Mouse (Mus musculus): ENCODE results near the gene Cpsf6. TPM values are rescaled to one million over a fixed set of nuclear protein-coding genes. Genes with fewer than 3 reads are reported as not detected.
"Not testable (repeated sequence)": the region's sequence is repeated elsewhere in the genome, so short reads cannot be mapped to it uniquely, and the experiment has no call there.

Cpsf6 gene
- total RNA-seq, 2 experiments from 2014 or later = 107 to 114 TPM

DNA sequence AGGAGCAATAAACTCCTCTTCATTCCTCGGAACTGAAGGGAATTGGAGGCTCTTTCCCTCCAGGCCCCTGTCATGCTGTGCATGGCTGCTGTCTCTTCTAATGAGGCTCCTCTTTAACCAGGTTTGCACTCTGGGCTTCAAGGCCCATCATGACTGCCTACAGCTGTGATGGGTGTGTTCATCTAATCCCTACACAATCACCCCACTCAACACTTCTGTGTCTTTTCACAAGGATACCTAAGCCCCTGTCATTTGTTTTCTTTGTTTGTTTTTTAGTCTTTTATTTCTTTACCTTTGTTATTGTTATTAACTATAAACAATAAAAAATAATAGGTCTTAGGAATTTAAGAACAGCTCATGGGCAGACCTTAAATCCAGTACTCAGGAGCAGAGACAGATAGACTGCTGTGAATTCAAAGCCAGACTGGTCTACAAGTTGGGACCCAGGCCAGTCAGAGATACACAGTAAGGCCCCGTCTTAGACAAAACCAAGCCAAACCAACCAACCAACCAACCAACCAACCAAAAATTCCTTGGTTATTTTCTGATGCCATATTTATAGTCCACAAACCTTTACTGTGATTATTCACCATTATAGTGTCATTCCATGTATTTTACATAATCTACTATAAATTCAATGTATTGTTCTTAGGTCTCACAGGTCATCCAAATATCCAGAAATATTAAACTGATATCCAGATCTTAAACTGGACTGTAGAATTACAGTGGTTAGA lies 9.0 kb upstream of the Cpsf6 start:
- no peak for DNase-seq (ENCODE audit: low spot score in 2 of 2)

DNA sequence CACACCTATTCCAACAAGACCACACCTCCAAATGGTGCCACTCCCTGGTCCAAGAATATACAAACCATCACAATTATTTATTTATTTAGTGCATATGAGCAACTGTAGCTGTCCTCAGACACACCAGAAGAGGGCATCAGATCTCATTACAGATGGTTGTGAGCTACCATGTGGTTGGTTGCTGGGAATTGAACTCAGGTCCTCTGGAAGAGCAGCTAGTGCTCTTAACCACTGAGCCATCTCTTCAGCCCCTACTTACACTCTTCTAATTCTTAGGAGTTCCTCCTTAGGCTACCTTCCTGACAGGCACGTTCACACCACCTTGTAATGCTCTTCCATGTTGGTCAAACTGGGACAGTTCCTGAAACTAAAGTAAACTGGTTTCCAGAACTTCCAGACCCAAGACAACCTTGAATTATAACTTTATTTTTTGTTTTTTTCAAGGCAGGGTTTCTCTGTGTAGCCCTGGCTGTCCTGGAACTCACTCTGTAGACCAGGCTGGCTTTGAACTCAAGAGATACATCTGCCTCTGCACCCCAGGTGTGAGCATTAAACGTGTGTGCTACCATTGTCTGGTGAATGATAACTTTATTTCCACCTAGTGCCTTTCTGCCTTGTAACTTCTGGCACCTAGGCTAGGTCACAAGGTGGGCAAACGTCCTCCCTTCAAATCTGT lies 8.3 kb upstream of the Cpsf6 start:
- DNase-seq (ENCODE audit: low spot score in 2 of 2) = not testable (repeated sequence)

DNA sequence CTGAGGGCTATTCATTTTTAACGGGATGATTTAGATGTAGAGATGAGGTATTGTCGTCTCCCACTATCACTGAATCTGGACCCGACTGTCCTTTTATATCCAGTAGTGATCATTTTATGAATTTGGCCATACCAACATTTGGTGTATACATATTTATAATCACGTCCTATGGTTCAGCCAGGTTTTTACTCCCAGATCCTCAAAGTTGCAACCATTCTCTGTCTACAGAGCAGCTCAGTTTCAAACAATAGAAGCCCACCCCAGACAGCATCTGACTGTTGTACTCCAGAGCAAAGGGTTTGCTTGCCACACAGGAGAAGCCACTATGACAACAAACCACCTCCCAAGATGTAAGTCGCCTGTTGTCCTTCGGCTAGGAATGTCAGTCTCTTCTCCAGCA lies 7.2 kb upstream of the Cpsf6 start:
- DNase-seq (ENCODE audit: low spot score in 2 of 2) = no peak

DNA sequence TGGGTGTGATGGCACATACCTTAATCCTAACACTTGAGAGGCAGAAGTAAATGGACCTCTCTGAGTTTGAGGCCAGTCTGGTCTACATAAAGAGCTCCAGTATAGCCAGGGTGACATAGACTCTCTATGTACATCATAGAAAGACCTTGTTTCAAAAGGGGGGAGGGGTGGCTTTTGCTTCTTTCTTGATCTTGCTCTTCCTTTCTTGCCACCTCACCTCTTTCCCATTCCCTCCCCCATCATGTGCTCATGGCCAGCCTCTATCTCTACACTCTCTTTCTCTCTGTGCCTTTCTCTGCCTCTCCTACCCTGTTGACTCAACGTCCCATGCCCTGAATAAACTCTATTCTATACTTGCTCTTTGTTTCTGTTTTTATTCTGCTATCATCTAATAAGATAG lies 6.4 kb upstream of the Cpsf6 start:
- DNase-seq (ENCODE audit: low spot score in 2 of 2) = no peak

DNA sequence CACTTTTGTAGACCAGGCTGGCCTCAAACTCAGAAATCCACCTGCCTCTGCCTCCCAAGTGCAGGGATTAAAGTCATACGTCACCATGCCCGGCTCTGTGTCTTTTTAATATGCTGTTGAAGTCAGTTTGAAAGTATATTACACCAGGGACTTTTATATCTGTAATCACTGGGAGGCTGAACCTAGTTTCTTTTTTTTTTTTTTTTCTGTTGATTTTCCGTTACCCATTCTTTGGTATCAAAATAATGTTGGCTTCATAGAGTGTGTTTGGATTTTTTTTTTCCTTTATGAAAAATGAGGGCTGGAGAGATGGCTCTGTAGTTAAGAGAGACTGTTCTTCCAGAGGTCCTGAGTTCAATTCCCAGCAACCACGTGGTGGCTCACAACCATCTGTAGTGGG lies 5.6 kb upstream of the Cpsf6 start:
- no peak for DNase-seq (ENCODE audit: low spot score in 2 of 2)

DNA sequence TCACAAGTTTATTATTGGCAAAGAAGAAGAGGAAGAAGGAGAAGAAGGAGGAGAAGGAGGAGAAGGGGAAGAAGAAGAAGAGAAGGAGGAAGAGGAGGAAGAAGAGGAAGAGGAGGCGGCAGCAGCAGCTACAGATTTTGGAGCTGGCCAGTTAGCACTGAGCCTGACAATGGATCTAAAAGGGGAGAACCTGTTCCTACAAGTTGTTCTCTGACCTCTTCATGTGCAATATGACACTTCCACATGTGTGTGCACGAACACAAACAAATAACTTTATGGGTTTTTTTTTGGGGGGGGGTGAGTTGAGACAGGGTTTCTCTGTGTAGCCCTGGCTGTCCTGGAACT lies 5.2 kb upstream of the Cpsf6 start:
- DNase-seq (ENCODE audit: low spot score in 2 of 2) = no peak

DNA sequence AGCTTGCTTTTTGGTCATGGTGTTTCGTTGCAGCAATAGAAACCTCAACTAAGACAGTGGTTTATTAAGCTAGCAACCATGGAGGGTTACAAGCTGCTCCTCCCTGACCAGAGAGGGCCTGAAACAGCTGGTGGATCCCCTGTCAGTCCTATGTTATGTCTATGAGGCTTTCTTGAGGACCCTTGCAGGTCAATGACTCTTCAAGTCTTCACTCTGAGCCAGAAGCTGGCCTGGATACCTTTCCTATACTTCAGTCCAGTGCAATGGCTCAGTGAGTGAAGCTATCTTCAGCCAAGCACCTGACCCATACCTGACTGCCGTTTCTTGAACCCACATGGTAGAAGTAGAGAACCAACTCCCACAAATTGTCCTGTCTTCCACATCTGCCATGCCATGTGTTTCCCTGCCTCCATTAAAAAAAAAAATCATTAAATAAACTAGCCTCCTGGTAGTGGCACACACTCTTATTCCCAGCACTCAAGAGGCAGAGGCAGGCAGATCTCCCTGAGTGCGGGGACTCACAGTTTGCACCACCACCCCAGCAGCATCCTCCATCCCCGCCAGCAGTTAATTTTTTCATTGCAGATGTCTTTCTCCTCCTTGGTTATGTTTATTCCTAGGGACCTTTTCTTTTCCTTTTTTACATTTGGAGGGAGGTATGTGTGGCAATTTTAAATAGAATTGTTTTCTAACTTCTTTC lies 4.7 kb upstream of the Cpsf6 start:
- no peak for DNase-seq (ENCODE audit: low spot score in 2 of 2)

DNA sequence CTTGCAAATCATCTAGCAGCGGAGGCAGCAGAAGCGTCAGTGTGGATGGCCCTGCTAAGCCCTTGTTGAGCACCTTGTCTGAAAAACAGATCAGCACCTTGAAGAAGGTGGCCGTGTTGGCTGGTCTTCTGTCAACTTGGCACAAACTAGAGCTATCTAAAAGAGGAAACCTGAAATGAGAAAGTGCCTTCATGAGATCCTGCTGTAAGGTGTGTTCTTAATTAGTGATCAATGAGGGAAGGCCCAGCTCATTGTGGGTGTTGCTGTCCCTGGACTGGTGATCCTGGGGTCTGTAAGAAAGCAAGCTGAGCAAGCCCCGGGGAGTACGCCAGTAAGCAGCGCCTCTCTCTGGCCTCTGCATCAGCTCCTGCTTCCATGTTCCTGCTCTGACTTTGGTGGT lies 4.1 kb upstream of the Cpsf6 start:
- DNase-seq (ENCODE audit: low spot score in 2 of 2) = no peak

DNA sequence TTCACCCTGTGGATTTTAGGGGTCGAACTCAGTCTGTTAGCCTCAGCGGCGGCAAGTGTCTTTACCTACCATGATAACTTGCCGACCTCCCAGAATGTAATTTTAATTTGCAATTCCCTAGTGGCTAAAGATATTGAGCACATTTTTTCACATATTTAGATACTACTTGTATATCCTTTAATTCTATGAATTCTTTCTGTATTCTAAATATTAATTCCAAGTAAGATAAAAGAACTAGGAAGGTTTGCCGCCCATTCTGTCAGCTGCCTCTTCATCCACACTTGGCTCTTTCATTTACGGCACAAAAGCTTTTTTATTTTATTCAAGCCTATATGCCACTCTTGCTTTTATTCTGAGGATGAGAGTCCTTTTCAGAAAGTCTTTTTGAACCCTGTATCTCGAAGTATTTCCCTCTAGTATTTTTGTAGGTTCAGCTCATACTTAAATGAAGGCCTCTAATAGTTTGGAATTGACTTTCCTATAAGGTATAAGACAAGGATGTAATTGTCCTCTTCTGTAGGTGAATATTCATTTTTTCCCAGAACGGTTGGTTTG lies 3.3 kb upstream of the Cpsf6 start:
- DNase-seq (ENCODE audit: low spot score in 2 of 2) = no peak

DNA sequence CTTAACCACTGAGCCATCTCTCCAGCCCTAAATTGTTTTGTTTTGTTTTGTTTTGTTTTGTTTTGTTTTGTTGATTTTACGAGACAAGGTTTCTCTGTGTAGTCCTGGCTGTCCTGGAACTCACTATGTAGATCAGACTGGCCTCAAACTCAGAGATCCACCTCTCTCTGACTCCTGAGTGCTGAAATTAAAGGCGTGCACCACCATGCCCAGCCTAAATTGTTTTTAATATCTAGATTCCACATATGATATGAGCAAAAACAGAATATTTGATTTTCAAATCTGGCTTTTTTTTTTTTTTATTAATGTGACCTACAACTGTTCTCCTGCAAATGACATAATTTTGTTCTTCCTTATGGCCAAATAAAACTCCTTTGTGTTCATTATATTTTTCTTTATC lies 2.3 kb upstream of the Cpsf6 start:
- no peak for DNase-seq (ENCODE audit: low spot score in 2 of 2)

DNA sequence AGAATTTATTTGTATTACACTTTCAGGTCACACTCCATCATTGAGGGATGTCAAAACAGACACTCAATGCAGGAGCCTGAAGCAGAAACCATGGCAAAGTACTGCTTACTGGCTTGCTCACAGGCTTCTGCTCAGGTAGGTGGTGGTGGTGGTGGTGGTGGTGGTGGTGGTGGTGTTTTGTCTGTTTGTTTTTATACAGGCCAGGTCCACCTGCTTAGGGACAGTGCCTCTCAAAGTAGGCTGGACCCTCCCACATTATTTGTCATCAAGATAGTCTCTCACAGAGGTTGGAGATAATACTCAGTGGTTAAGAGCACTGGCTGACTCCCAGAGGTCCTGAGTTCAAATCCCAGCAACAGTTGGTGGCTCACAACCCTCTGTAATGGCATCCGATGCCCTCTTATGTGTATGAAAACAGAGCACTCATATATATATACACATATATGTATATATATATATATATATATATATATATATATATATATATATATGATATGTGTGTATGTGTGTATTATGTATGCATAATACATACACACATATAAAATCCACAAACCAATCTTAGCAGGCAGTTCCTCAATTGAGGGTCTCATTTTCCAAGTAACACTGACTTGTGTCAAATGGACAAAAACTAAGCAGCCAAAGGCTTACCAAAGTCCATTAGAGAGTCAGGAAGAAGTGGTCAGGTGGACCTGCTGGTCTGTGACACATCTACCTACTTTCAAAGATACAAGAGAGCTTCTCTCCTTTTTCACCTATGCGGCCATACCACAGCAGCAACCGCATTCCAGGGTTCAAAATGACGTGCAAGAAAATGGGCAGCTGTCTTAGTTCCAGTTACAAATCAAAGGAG lies 1.1 kb upstream of the Cpsf6 start:
- DNase-seq (ENCODE audit: low spot score in 2 of 2) = no peak

DNA sequence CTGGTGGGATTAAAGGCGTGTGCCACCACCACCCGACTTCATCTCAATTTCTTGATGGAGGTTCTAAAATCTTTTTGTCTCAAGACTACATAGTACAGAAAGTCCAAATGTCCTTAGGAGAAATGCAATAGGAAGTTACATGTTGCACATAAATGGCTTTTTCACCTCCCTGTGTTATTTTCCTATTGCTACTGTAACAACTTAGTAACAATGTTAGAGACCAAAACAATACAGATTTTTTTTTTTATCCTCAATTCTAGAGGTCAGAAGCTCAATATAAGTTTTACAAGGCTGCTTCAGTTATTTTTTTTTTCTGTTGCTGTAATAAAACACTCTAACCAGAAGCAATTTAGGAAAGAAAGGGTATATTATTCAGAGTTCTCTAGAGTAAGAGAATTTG lies 374 bp downstream of the Cpsf6 start:
- DNase-seq (ENCODE audit: low spot score in 2 of 2) = no peak

DNA sequence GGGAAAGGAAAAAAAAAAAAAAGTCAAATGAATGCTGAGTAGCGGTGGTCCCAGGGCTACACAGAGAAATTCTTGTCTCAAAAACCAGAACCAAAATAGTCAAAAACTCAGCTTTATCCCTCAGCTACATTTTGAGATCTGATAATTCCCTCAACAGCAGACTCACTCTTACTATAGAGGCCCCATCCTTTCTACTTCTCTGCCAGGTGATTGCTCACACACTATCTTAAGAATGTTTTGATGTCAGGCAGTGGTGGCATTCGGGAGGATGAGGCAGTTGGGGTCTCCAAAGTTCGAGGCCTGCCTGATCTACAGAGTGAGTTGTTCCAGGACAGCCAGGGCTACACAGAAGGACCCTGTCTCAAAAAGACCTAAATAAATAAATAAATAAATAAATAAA lies 1.2 kb downstream of the Cpsf6 start:
- DNase-seq (ENCODE audit: low spot score in 2 of 2) = no peak

DNA sequence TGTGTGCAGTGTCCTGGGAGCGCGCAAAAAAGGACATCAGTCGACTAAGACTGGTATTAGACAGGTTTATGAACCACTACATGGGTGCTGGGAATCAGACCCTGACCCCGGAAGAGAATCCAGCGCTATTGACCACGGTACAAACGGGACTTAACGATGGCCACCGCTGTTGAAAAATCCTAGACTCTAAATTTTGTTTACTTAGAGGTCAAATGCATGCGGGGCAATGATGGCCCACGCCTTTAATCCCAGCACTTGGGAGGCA lies 1.6 kb downstream of the Cpsf6 start:
- DNase-seq (ENCODE audit: low spot score in 2 of 2) = no peak

DNA sequence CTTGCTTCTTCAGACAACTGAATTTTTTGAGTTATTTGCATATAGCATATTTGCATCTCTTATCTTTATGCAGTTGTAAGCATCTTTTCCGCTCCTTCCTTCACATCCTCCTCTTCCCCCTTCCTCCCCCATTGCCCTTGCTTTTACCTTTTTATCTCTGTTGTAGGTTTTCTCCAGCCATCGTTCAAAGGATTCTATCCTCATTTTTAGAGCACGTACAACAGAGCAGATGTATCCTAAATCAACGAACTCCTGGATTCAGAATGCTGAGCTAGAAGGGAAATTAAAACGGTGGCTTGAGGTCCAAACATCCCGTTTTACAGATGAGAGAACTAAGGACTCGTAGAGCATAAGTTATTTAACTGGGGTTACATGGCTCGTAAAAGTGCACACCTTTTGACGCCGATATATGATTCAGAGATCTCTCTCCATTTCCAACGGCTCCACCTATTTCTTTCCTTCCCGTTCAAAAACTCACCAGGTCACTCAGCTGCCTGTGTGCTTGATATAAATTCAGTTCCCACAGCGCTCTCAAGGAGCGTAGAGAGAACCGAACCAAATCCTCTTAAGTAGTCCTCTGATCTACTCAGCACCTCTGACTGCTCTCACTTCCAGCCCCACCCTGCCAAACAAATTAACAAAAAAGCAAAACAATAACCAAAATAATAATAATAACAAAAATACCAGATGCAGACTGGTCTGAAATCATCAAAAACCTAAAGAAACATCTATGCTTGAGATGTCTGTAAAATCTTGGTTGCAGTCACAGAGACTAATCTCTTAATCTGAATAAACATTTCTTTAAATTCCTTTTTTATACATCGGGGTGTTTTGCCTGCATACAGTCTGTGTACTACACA lies 2.2 kb downstream of the Cpsf6 start:
- DNase-seq (ENCODE audit: low spot score in 2 of 2) = no peak

DNA sequence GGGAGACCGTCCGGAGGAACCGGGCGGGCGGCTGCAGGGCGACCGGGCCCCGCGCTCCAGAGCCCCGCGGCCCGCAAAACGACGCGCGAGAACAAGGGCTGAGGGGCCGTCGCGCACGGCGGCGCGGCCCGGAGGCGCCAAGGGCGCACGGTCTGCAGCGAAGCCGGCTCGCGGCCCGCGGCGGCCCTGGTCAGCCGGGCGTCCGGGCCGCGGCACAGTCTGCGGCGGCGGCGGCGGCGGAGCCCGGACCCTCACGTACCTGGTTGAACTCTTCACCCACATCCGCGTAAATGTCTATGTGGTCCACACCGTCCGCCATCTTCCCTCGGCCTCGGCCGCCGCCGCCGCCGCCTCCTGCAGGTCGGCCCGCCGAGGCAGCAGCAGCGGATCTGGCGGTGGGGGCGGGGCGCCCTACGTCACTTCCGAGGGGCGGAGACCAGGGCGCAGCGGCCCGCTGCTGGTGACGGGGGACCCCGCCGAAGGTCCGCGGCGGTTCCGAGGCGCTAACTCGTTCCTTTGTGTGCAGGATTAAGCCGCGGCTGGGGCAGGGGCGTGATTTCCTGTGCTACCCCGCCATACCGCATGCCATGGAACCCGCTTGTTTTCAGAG lies 3.1 kb downstream of the Cpsf6 start:
- DNase-seq (ENCODE audit: low spot score in 2 of 2) = peak; percentile 93 to 94

DNA sequence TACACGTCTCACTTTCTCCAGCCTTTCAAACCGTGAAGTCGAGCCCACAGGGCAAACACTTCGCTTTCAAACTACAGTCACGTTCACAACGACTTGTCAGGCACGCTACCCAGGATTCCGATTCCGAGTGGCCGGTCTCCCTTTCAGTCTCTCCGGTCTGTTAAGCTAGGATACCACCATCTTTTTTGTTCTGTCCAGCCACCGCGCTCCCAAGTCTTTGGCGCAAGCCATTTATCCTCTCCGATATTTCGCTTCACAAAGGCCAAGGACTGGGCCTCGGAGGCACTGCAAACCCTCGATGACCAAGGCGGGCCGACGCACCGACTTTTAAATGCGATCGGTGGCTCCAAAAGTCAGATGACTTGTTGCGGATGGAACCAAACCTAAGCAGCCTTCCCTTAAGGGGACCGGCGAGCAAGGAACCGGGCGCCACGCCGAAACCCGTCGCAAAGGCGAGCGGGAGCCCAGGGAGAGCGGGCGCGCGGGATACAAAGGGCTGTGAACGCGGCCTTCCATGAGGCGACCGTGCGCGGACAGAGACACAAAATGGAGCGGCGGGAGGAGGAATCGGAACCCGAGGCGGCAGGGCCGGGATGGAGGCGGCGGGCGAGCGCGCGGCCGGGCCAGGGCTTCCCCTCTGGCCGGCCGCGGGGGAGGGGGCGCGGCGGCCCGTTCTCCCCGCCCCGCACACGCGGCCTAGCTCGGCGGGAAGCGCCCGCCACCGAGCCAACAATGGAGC lies 3.8 kb downstream of the Cpsf6 start:
- DNase-seq (ENCODE audit: low spot score in 2 of 2) = peak; percentile 34 to 59

DNA sequence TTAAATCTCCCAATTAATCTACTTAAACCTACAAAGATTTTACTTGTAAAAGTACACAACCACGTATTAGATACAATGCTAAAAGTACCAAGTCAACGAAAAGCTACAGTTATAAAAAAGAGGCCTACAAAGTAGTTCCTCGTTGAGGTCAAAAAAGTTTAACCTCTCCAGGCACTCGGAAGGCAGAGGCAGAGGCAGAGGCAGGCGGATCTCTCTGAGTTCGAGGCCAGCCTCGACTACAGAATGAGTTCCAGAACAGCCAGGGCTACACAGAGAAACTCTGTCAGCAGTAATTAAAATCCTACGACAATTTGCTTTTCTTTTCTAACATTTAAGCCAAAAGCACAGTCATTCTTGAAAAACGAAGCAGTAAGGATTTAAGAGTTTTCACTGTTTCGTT lies 4.7 kb downstream of the Cpsf6 start:
- no peak for DNase-seq (ENCODE audit: low spot score in 2 of 2)

DNA sequence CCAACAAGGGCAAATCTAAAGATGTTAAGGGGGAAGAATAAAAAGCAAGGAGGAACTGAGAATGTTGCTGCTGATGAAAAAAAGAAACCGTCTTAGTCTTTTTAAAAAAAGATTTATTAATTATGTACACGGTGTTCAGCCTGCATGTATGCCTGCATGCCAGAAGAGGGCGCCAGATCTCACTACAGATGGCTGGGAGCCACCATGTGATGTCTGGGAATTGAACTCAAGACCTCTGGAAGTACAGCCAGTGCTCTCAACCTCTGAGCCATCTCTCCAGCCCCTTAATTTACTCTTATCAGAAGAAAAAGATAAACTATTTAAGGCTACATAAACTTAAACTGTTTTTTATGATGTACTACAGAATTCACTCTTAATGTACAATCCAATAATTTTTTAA lies 16.7 kb downstream of the Cpsf6 start:
- peak in 1 of 2 experiments; percentile 33 for DNase-seq (ENCODE audit: low spot score in 2 of 2)

DNA sequence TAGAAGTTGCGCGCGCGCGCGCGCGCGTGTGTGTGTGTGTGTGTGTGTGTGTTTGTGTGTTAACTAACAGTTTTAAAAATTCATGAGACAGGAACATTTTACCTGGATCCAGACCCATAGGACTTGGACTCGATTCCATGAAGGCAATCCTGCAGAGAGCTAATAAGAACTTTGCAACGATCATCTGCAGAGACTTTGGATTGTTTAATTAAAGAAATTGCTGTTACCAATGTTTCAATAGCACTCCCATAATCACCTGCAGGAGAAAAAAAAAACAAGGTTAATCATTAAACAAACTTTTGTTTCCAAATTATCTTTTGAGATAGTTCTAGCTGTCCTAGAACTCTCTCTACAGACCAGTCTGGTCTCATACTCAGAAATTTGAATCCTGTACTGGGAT lies 20.9 kb downstream of the Cpsf6 start:
- no peak for DNase-seq (ENCODE audit: low spot score in 2 of 2)

All from layer of hippocampus, postnatal 14 days (tissue).